In genomic region chrX:11245576-11245975, GRCm38 (mm10) we compare ENCODE assay signal across 28 mouse cellular contexts. TPM values are rescaled to one million over a fixed set of nuclear protein-coding genes. Genes with fewer than 3 reads are reported as not detected.
DNase-seq lines count a peak whose midpoint lies in the region; ATAC-seq and TF ChIP-seq lines count a peak whose summit lies in the region.
"Had no signal": no experiment of that assay in that cellular context is flagged by ENCODE, and none has a peak within 500 bp of the region (broad histone marks: within the 10 kb centered on the region; RNA-seq: fewer than 3 reads in every experiment).

No protein-coding gene starts in this region.

- no peak overlapping the region for H3K27ac ChIP-seq in hindbrain, postnatal 0 days
- no peak overlapping the region for H3K27ac ChIP-seq in hindbrain, embryonic 10.5 days
- no peak overlapping the region for H3K27ac ChIP-seq in lung, postnatal 0 days (ENCODE audit: low read length)
- H3K27ac ChIP-seq: embryonic facial prominence, embryonic 12.5 days; heart, adult 2 months; heart, embryonic 15.5 days; hindbrain, embryonic 14.5 days had no signal

- H3K4me2 ChIP-seq in hindbrain, postnatal 0 days (ENCODE audit: low read depth, low read length): no peak overlapping the region
- no peak overlapping the region for H3K4me2 ChIP-seq in lung, postnatal 0 days (replicated peaks; ENCODE audit: low read depth, low read length)
- H3K4me2 ChIP-seq: embryonic facial prominence, embryonic 12.5 days; heart, embryonic 11.5 days; heart, embryonic 15.5 days; hindbrain, embryonic 14.5 days had no signal

- DNase-seq in hindbrain, postnatal 0 days (ENCODE audit: low spot score): peak; percentile 15
- DNase-seq in hindbrain, embryonic 10.5 days (ENCODE audit: low spot score): no peak
- peak; percentile 56 for DNase-seq in cerebellum, adult 11 months
- peak; percentile 47 for DNase-seq in cerebellum, adult 8-10 months
- peak; percentile 74 to 82 for DNase-seq in cerebellum, postnatal 14 days
- DNase-seq in lung, postnatal 0 days (ENCODE audit: low spot score): no peak
- no peak for DNase-seq in gastrocnemius, postnatal 4 days (ENCODE audit: low spot score in 2 of 2)
- no peak for DNase-seq in urinary bladder, adult 2 months (ENCODE audit: low spot score)
- DNase-seq: adrenal gland, postnatal 14 days; embryo, embryonic 11 days; gastrocnemius, postnatal 10 days; heart, adult 2 months; heart, postnatal 14 days; kidney, adult 2 months had no signal

- no peaks in the 10 kb centered on the region for H3K27me3 ChIP-seq in hindbrain, postnatal 0 days (ENCODE audit: insufficient read depth, low read length)
- H3K27me3 ChIP-seq in hindbrain, embryonic 10.5 days (ENCODE audit: insufficient read depth, poor library complexity, severe bottlenecking): peaks cover 34% of the 10 kb centered on the region
- no peaks in the 10 kb centered on the region for H3K27me3 ChIP-seq in lung, postnatal 0 days (replicated peaks; ENCODE audit: insufficient read depth, low read length)

- H3K36me3 ChIP-seq in hindbrain, postnatal 0 days (ENCODE audit: insufficient read depth, low read length): no peaks in the 10 kb centered on the region
- H3K36me3 ChIP-seq in hindbrain, embryonic 10.5 days: no peaks in the 10 kb centered on the region
- H3K36me3 ChIP-seq in lung, postnatal 0 days (ENCODE audit: insufficient read depth, low read length): no peaks in the 10 kb centered on the region
- H3K36me3 ChIP-seq: embryonic facial prominence, embryonic 12.5 days; heart, embryonic 15.5 days had no signal

- H3K4me1 ChIP-seq in hindbrain, postnatal 0 days (ENCODE audit: insufficient read depth, low read length): no peaks in the 10 kb centered on the region
- peaks cover 8% of the 10 kb centered on the region for H3K4me1 ChIP-seq in hindbrain, embryonic 10.5 days (replicated peaks)
- H3K4me1 ChIP-seq in lung, postnatal 0 days (ENCODE audit: insufficient read depth, low read depth, low read length): no peaks in the 10 kb centered on the region
- H3K4me1 ChIP-seq: embryonic facial prominence, embryonic 12.5 days; heart, embryonic 15.5 days had no signal

- no peak for TF ChIP-seq EP300 in lung, postnatal 0 days (IDR thresholded peaks at IDR 0.05)

- 73% methylated on average over 3 of the region's 3 CpGs for WGBS in hindbrain, postnatal 0 days
- 85% methylated on average over 3 of the region's 3 CpGs for WGBS in hindbrain, embryonic 10.5 days
- 88% methylated on average over 3 of the region's 3 CpGs for WGBS in lung, postnatal 0 days

- TF ChIP-seq CTCF in hindbrain, postnatal 0 days (IDR thresholded peaks at IDR 0.05; ENCODE audit: low read depth): no peak
- TF ChIP-seq CTCF in lung, postnatal 0 days (IDR thresholded peaks at IDR 0.05): no peak

- ATAC-seq in hindbrain, postnatal 0 days: no peak
- no peak for ATAC-seq in lung, postnatal 0 days
- ATAC-seq: forebrain, embryonic 16.5 days; intestine, embryonic 16.5 days had no signal

- H3K4me3 ChIP-seq in hindbrain, postnatal 0 days (ENCODE audit: low read length): no peak overlapping the region
- no peak overlapping the region for H3K4me3 ChIP-seq in hindbrain, embryonic 10.5 days
- H3K4me3 ChIP-seq in lung, postnatal 0 days (ENCODE audit: low read depth, low read length): no peak overlapping the region
- H3K4me3 ChIP-seq: embryonic facial prominence, embryonic 12.5 days; heart, adult 2 months; heart, embryonic 15.5 days had no signal

- no peaks in the 10 kb centered on the region for H3K9me3 ChIP-seq in hindbrain, postnatal 0 days (ENCODE audit: low read length)
- H3K9me3 ChIP-seq in hindbrain, embryonic 10.5 days: no peaks in the 10 kb centered on the region
- no peaks in the 10 kb centered on the region for H3K9me3 ChIP-seq in lung, postnatal 0 days (ENCODE audit: low read length)
- H3K9me3 ChIP-seq: embryonic facial prominence, embryonic 12.5 days; heart, embryonic 15.5 days had no signal

- no peak overlapping the region for H3K9ac ChIP-seq in hindbrain, postnatal 0 days (replicated peaks; ENCODE audit: low read length)
- no peak overlapping the region for H3K9ac ChIP-seq in lung, postnatal 0 days (replicated peaks; ENCODE audit: low read depth)
- H3K9ac ChIP-seq: embryonic facial prominence, embryonic 12.5 days; heart, embryonic 15.5 days; hindbrain, embryonic 14.5 days had no signal

RNA-seq across cellular contexts. Expression of gene H2al1a, which starts 53.5 kb away (rescaled TPM):
- total RNA-seq in hindbrain, postnatal 0 days (2014; rRNA removed): not detected in 2 replicates
- polyA plus RNA-seq in hindbrain, postnatal 0 days (2015; fragmentation: Nextera tagmentation; extraction: Ambion mirVana): not detected in 2 replicates
- not detected in 2 replicates for polyA plus RNA-seq in hindbrain, embryonic 10.5 days (2016; fragmentation: Nextera tagmentation; extraction: Ambion mirVana)
- polyA plus RNA-seq in lung, postnatal 0 days (2015; fragmentation: Nextera tagmentation; extraction: Ambion mirVana): not detected in 2 replicates
- not detected for total RNA-seq in gastrocnemius, postnatal 4 days (2021)
- not detected in 2 replicates for polyA plus RNA-seq in urinary bladder, adult 2 months (2012; rRNA removed)
- total RNA-seq: adrenal gland, adult 18-20 months; adrenal gland, postnatal 14 days; common myeloid progenitor, adult 5-6 weeks; gastrocnemius, postnatal 10 days; heart, adult 2 months; heart, postnatal 14 days; hematopoietic stem cell, adult 5-6 weeks; MEL had no signal
- polyA plus RNA-seq: C2C12; embryonic facial prominence, embryonic 12.5 days; forebrain, embryonic 11.5 days; forebrain, embryonic 16.5 days; frontal cortex, adult 2 months; gonadal fat pad, adult 2 months; heart, adult 2 months; heart, embryonic 11.5 days; heart, embryonic 15.5 days; hindbrain, embryonic 14.5 days; intestine, embryonic 16.5 days; kidney, adult 2 months had no signal

RNA-seq across cellular contexts. Expression of gene H2al1b, which starts 56.7 kb away (rescaled TPM):
- total RNA-seq in hindbrain, postnatal 0 days (2014; rRNA removed): not detected in 2 replicates
- polyA plus RNA-seq in hindbrain, postnatal 0 days (2015; fragmentation: Nextera tagmentation; extraction: Ambion mirVana): not detected in 2 replicates
- polyA plus RNA-seq in hindbrain, embryonic 10.5 days (2016; fragmentation: Nextera tagmentation; extraction: Ambion mirVana): not detected in 2 replicates
- not detected in 2 replicates for polyA plus RNA-seq in lung, postnatal 0 days (2015; fragmentation: Nextera tagmentation; extraction: Ambion mirVana)
- total RNA-seq in gastrocnemius, postnatal 4 days (2021): not detected
- not detected in 2 replicates for polyA plus RNA-seq in urinary bladder, adult 2 months (2012; rRNA removed)
- total RNA-seq: adrenal gland, adult 18-20 months; adrenal gland, postnatal 14 days; common myeloid progenitor, adult 5-6 weeks; gastrocnemius, postnatal 10 days; heart, adult 2 months; heart, postnatal 14 days; hematopoietic stem cell, adult 5-6 weeks; MEL had no signal
- polyA plus RNA-seq: C2C12; embryonic facial prominence, embryonic 12.5 days; forebrain, embryonic 11.5 days; forebrain, embryonic 16.5 days; frontal cortex, adult 2 months; gonadal fat pad, adult 2 months; heart, adult 2 months; heart, embryonic 11.5 days; heart, embryonic 15.5 days; hindbrain, embryonic 14.5 days; intestine, embryonic 16.5 days; kidney, adult 2 months had no signal

RNA-seq across cellular contexts. Expression of gene H2al1c, which starts 59.9 kb away (rescaled TPM):
- not detected in 2 replicates for total RNA-seq in hindbrain, postnatal 0 days (2014; rRNA removed)
- polyA plus RNA-seq in hindbrain, postnatal 0 days (2015; fragmentation: Nextera tagmentation; extraction: Ambion mirVana): not detected in 2 replicates
- not detected in 2 replicates for polyA plus RNA-seq in hindbrain, embryonic 10.5 days (2016; fragmentation: Nextera tagmentation; extraction: Ambion mirVana)
- not detected in 2 replicates for polyA plus RNA-seq in lung, postnatal 0 days (2015; fragmentation: Nextera tagmentation; extraction: Ambion mirVana)
- total RNA-seq in gastrocnemius, postnatal 4 days (2021): not detected
- polyA plus RNA-seq in urinary bladder, adult 2 months (2012; rRNA removed): not detected in 2 replicates
- total RNA-seq: adrenal gland, adult 18-20 months; adrenal gland, postnatal 14 days; common myeloid progenitor, adult 5-6 weeks; gastrocnemius, postnatal 10 days; heart, adult 2 months; heart, postnatal 14 days; hematopoietic stem cell, adult 5-6 weeks; MEL had no signal
- polyA plus RNA-seq: C2C12; embryonic facial prominence, embryonic 12.5 days; forebrain, embryonic 11.5 days; forebrain, embryonic 16.5 days; frontal cortex, adult 2 months; gonadal fat pad, adult 2 months; heart, adult 2 months; heart, embryonic 11.5 days; heart, embryonic 15.5 days; hindbrain, embryonic 14.5 days; intestine, embryonic 16.5 days; kidney, adult 2 months had no signal

Comparison
In these comparisons a context has a peak if more than half of its experiments do, and no peak if none do; other contexts are left out.
1. DNase-seq: peak in hindbrain, postnatal 0 days (single experiment), cerebellum, adult 11 months (single experiment), cerebellum, adult 8-10 months (single experiment) and cerebellum, postnatal 14 days (2 of 2); none in hindbrain, embryonic 10.5 days (single experiment), lung, postnatal 0 days (single experiment), gastrocnemius, postnatal 4 days (0 of 2) and urinary bladder, adult 2 months (single experiment).